Mouse (Mus musculus) midbrain, postnatal 0 days (tissue): ENCODE results near the gene Clasp1. TPM values are rescaled to one million over a fixed set of nuclear protein-coding genes. Genes with fewer than 3 reads are reported as not detected.
A peak's percentile ranks its signal among the peaks of the same experiment; 100 is the strongest.

Source experiments
- ATAC-seq: fragments of 200-750 bp; cut with Nextera tagmentation; 2 replicates; pipeline ENCODE4 v1.8.0; 2017; ENCODE audit warnings: moderate number of reproducible peaks, mild to moderate bottlenecking, moderate TSS enrichment, moderate library complexity; ENCODE audit not compliant: low FRiP score
- DNase-seq: peaks from one replicate; pipeline ENCODE4 v3.0.0-alpha.2; 2015; ENCODE audit warnings: low spot score
- H3K27ac ChIP-seq: fragments of 300-500 bp; sonication (generic); 2 replicates; pipeline ENCODE4 v1.5.1; 2014; ENCODE audit warnings: low read depth, mild to moderate bottlenecking, low read length, mixed read lengths
- H3K27me3 ChIP-seq: fragments of 300-500 bp; sonication (generic); 2 replicates; pipeline ENCODE4 v1.6.1; 2014; ENCODE audit warnings: low read length, control low read depth, mixed read lengths; ENCODE audit not compliant: insufficient read depth
- H3K36me3 ChIP-seq: fragments of 300-500 bp; sonication (generic); 2 replicates; pipeline ENCODE4 v1.6.1; 2014; ENCODE audit warnings: low read length, control low read depth, mixed read lengths; ENCODE audit not compliant: insufficient read depth
- H3K4me1 ChIP-seq: fragments of 300-500 bp; sonication (generic); 2 replicates; pipeline ENCODE4 v1.6.1; 2014; ENCODE audit warnings: mild to moderate bottlenecking, control low read depth, antibody characterized with exemption, low read length, mixed read lengths; ENCODE audit not compliant: insufficient read depth
- H3K4me2 ChIP-seq: fragments of 300-500 bp; sonication (generic); 2 replicates; pipeline ENCODE4 v1.6.1; 2014; ENCODE audit warnings: low read depth, mild to moderate bottlenecking, low read length, mixed read lengths; ENCODE audit not compliant: poor library complexity, severe bottlenecking
- H3K4me3 ChIP-seq: fragments of 300-500 bp; sonication (generic); 2 replicates; pipeline ENCODE4 v1.5.1; 2014; ENCODE audit warnings: low read depth, mild to moderate bottlenecking, low read length, moderate library complexity
- H3K9ac ChIP-seq: fragments of 300-500 bp; sonication (generic); replicated peaks from 2 replicates; pipeline ENCODE4 v1.6.1; 2014; ENCODE audit warnings: mild to moderate bottlenecking, low read length, moderate library complexity, mixed read lengths; ENCODE audit not compliant: poor library complexity, severe bottlenecking
- H3K9me3 ChIP-seq: fragments of 300-500 bp; sonication (generic); 2 replicates; pipeline ENCODE4 v1.6.1; 2016; ENCODE audit warnings: low read length, control low read depth
- CTCF ChIP-seq: IDR thresholded peaks from 2 replicates; pipeline ENCODE4 v1.5.1; 2016; ENCODE audit warnings: antibody characterized with exemption, mild to moderate bottlenecking
- WGBS: fragments of 180-500 bp; shearing (Covaris S2); extraction: QIAGEN DNeasy Blood & Tissue Kit; methylation state at CpG from one replicate; pipeline ENCODE4 v1.1.7; 2014; 5-methylcytosine and 5-hydroxymethylcytosine counted together
- polyA plus RNA-seq: library from polyadenylated mRNA; unstranded; fragments of >200 nt; fragmentation: Nextera tagmentation; extraction: Ambion mirVana; gene quantifications from 2 replicates; pipeline ENCODE4 v1.2.1, GENCODE M21; 2015
- total RNA-seq: library from RNA; depleted of rRNA; stranded (reverse); fragments of >200 nt; gene quantifications from 2 replicates; pipeline ENCODE4 v1.2.3, GENCODE M21; 2014

Gene Clasp1
- total and polyA plus RNA-seq, 2 experiments from 2014 or later: 75.9 to 141 TPM

DNA sequence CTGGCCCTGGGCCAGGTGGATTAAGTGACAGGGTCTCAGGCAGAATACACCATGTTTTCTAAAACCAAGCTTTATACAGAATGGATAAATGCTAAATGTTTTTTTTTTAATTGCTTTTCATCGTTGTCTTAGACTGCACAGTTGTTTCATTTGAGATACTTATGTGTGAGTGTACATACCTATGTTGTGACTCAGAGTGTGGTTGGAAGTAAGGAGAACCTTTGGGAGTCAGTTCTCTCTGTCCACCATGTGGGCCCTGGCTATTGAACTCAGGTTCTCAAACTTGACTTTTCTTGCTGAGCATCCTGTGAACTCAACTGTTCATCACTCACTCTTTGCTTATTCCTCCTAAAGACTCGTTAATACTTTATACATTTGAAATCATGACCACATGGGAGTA lies 58.3 kb downstream of the Clasp1 start:
- WGBS: 91% methylated on average over 2 of the region's 2 CpGs
- Histone ChIP-seq H3K4me2 (no peak overlapping the region), H3K4me1 (no peaks in the 10 kb centered on the region; the same call in 1 of the 2 replicates), H3K27ac (no peak overlapping the region), H3K36me3 (no peaks in the 10 kb centered on the region), H3K9ac (no peak overlapping the region), H3K27me3 (no peaks in the 10 kb centered on the region), H3K4me3 (no peak overlapping the region), H3K9me3 (no peaks in the 10 kb centered on the region)
- DNase-seq (peak; percentile 14), ATAC-seq (no peak)
- TF ChIP-seq CTCF: no peak

- no peak overlapping the region for H3K4me2 ChIP-seq
- H3K9ac ChIP-seq: no peak overlapping the region
- no peaks in the 10 kb centered on the region for H3K36me3 ChIP-seq
- no peaks in the 10 kb centered on the region for H3K9me3 ChIP-seq
- H3K27ac ChIP-seq: no peak overlapping the region
- no peak overlapping the region for H3K4me3 ChIP-seq
- no peaks in the 10 kb centered on the region; the same call in 1 of the 2 replicates for H3K4me1 ChIP-seq
- DNase-seq: no peak
- H3K27me3 ChIP-seq: no peaks in the 10 kb centered on the region
- WGBS: 95% methylated on average over 1 of the region's 1 CpGs
- no peak for TF ChIP-seq CTCF
- no peak for ATAC-seq
These were observed 59.4 kb downstream of the Clasp1 start for GRCm38 (mm10) chr1:118448214-118448613.

GRCm38 (mm10) chr1:118450891-118451450 lies 62.1 kb downstream of the Clasp1 start:
- H3K9me3 ChIP-seq: no peaks in the 10 kb centered on the region
- TF ChIP-seq CTCF: no peak
- 84% methylated on average over 3 of the region's 3 CpGs for WGBS
- no peaks in the 10 kb centered on the region for H3K27me3 ChIP-seq
- H3K9ac ChIP-seq: no peak overlapping the region
- H3K4me1 ChIP-seq: no peaks in the 10 kb centered on the region
- no peak for ATAC-seq
- no peaks in the 10 kb centered on the region for H3K36me3 ChIP-seq
- no peak overlapping the region for H3K27ac ChIP-seq
- no peak overlapping the region for H3K4me3 ChIP-seq
- no peak overlapping the region for H3K4me2 ChIP-seq
- no peak for DNase-seq

GRCm38 (mm10) chr1:118453577-118453976 lies 64.7 kb downstream of the Clasp1 start:
- Histone ChIP-seq H3K27me3 (no peaks in the 10 kb centered on the region), H3K9ac (no peak overlapping the region), H3K4me2 (no peak overlapping the region), H3K9me3 (no peaks in the 10 kb centered on the region), H3K4me1 (peaks cover 7% of the 10 kb centered on the region), H3K27ac (no peak overlapping the region), H3K4me3 (no peak overlapping the region), H3K36me3 (no peaks in the 10 kb centered on the region)
- 94% methylated on average over 4 of the region's 4 CpGs for WGBS
- no peak for ATAC-seq
- DNase-seq: no peak
- no peak for TF ChIP-seq CTCF

- Histone ChIP-seq H3K27ac (no peak overlapping the region), H3K4me3 (no peak overlapping the region), H3K9ac (no peak overlapping the region), H3K4me1 (peaks cover 7% of the 10 kb centered on the region), H3K9me3 (no peaks in the 10 kb centered on the region), H3K27me3 (no peaks in the 10 kb centered on the region), H3K4me2 (no peak overlapping the region), H3K36me3 (no peaks in the 10 kb centered on the region)
- TF ChIP-seq CTCF: no peak
- 84% methylated on average over 4 of the region's 4 CpGs for WGBS
- ATAC-seq: no peak
- no peak for DNase-seq
These were observed 66.0 kb downstream of the Clasp1 start for GRCm38 (mm10) chr1:118454817-118455216.

- WGBS: 42% methylated on average over 11 of the region's 11 CpGs
- Histone ChIP-seq H3K4me2 (peak overlapping the region; percentile 59), H3K4me1 (peaks cover 7% of the 10 kb centered on the region), H3K27me3 (no peaks in the 10 kb centered on the region), H3K4me3 (no peak overlapping the region), H3K27ac (peak overlapping the region; percentile 34; the same call in 1 of the 2 replicates), H3K9ac (no peak overlapping the region), H3K9me3 (no peaks in the 10 kb centered on the region), H3K36me3 (0 out of 2 replicates have a peak, but pooled peaks cover 3% of the 10 kb centered on the region)
- DNase-seq (peak; percentile 30), ATAC-seq (no peak)
- TF ChIP-seq CTCF: no peak
These were observed 68.5 kb downstream of the Clasp1 start for GRCm38 (mm10) chr1:118457256-118457882.
